Mouse (Mus musculus) activated CD4-positive, CD25-positive, alpha-beta regulatory T cell, adult 4 months (primary cell): ENCODE data around the gene Mknk2. TPM values are rescaled to one million over a fixed set of nuclear protein-coding genes. Genes with fewer than 3 reads are reported as not detected.

Experiments used
- ATAC-seq: one replicate; pipeline ENCODE4 v1.8.0; 2017
- polyA plus RNA-seq, 2 experiments: library from polyadenylated mRNA; unstranded; fragments of 100-300 nt; shearing (Covaris generic); gene quantifications; one replicate each; pipeline ENCODE4 v1.2.1; 2017

The Mknk2 gene
- polyA plus RNA-seq, 2 experiments from 2014 or later: 56.1 to 64.2 TPM

GRCm38 (mm10) chr10:80669737-80670485 is 8.0 kb downstream of the Mknk2 start:
- no peak for ATAC-seq

GRCm38 (mm10) chr10:80669018-80669417 is 8.9 kb downstream of the Mknk2 start:
- no peak for ATAC-seq

- no peak for ATAC-seq
Observed at GRCm38 (mm10) chr10:80668614-80669013, 9.3 kb downstream of the Mknk2 start.

- no peak for ATAC-seq
Observed at GRCm38 (mm10) chr10:80666837-80667412, 11.0 kb downstream of the Mknk2 start.

GRCm38 (mm10) chr10:80665981-80666733 is 11.8 kb downstream of the Mknk2 start:
- no peak for ATAC-seq

- ATAC-seq: no peak
Observed at GRCm38 (mm10) chr10:80665459-80665858, 12.5 kb downstream of the Mknk2 start.

GRCm38 (mm10) chr10:80665016-80665380 is 12.9 kb downstream of the Mknk2 start:
- no peak for ATAC-seq

- peak; percentile 28 for ATAC-seq
Observed at GRCm38 (mm10) chr10:80664197-80665015, 13.5 kb downstream of the Mknk2 start.

GRCm38 (mm10) chr10:80663485-80664196 is 14.3 kb downstream of the Mknk2 start:
- ATAC-seq: no peak

GRCm38 (mm10) chr10:80661149-80661548 is 16.8 kb downstream of the Mknk2 start:
- no peak for ATAC-seq

GRCm38 (mm10) chr10:80659213-80659612 is 18.7 kb downstream of the Mknk2 start:
- no peak for ATAC-seq

- ATAC-seq: peak; percentile 65
Observed at GRCm38 (mm10) chr10:80658841-80659202, 19.1 kb downstream of the Mknk2 start.

- peak; percentile 22 for ATAC-seq
Observed at GRCm38 (mm10) chr10:80658194-80658840, 19.6 kb downstream of the Mknk2 start.

GRCm38 (mm10) chr10:80656863-80657623 is 20.9 kb downstream of the Mknk2 start, which contains the start of gene Btbd2:
Gene Btbd2 (minus strand): TSS chr10:80657071.
- peak; percentile 40 for ATAC-seq

GRCm38 (mm10) chr10:80656130-80656862 is 21.6 kb downstream of the Mknk2 start:
- peak; percentile 40 for ATAC-seq

GRCm38 (mm10) chr10:80655406-80656129 is 22.3 kb downstream of the Mknk2 start:
- ATAC-seq: no peak

- no peak for ATAC-seq
Observed at GRCm38 (mm10) chr10:80654866-80655265, 23.0 kb downstream of the Mknk2 start.

- ATAC-seq: no peak
Observed at GRCm38 (mm10) chr10:80653156-80653720, 24.7 kb downstream of the Mknk2 start.

GRCm38 (mm10) chr10:80650392-80650791 is 27.5 kb downstream of the Mknk2 start:
- no peak for ATAC-seq
